Mouse (Mus musculus) v-Abl transformed pro-B cells (cell line): ENCODE measurements around the gene Mfap4.

Source experiments
- in situ Hi-C, 2 experiments: fragments of 400-800 bp; cut with MboI; formaldehyde crosslinking; loops; one replicate each; pipeline ENCODE4 v1.15.1; 2025; ENCODE audit not compliant: unreplicated experiment in 2 of 2

Mfap4 gene

GRCm38 (mm10) chr11:61481239-61482090 lies 3.8 kb upstream of the Mfap4 start:
- in situ Hi-C loops, result no loop called here

- in situ Hi-C loops, result no loop called here
Observed at GRCm38 (mm10) chr11:61483226-61483845, 1.9 kb upstream of the Mfap4 start.

- in situ Hi-C loops, result no loop called here
Observed at GRCm38 (mm10) chr11:61484256-61484612, 997 bp upstream of the Mfap4 start.

- in situ Hi-C loops, result no loop called here
Observed at GRCm38 (mm10) chr11:61485541-61486457, 568 bp downstream of the Mfap4 start.

- in situ Hi-C loops, result no loop called here
Observed at GRCm38 (mm10) chr11:61486458-61487219, 1.4 kb downstream of the Mfap4 start.

- in situ Hi-C loops, result no loop called here
Observed at GRCm38 (mm10) chr11:61487401-61487800, 2.2 kb downstream of the Mfap4 start.

- in situ Hi-C loops, result no loop called here
Observed at GRCm38 (mm10) chr11:61487936-61488335, 2.7 kb downstream of the Mfap4 start.

GRCm38 (mm10) chr11:61489085-61489484 lies 3.9 kb downstream of the Mfap4 start:
- in situ Hi-C loops, result no loop called here

GRCm38 (mm10) chr11:61489874-61490273 lies 4.6 kb downstream of the Mfap4 start:
- in situ Hi-C loops, result loop anchor here in 1 of 2 experiments (10.0 kb wide), 1 partner anchor 295 kb away; no protein-coding TSS in a partner anchor

GRCm38 (mm10) chr11:61490944-61491520 lies 5.8 kb downstream of the Mfap4 start:
- in situ Hi-C loops, result loop anchor here in 1 of 2 experiments (10.0 kb wide), 1 partner anchor 296 kb away; no protein-coding TSS in a partner anchor

GRCm38 (mm10) chr11:61492749-61493401 lies 7.6 kb downstream of the Mfap4 start:
- in situ Hi-C loops, result loop anchor here in 1 of 2 experiments (10.0 kb wide), 1 partner anchor 298 kb away; no protein-coding TSS in a partner anchor

- in situ Hi-C loops, result loop anchor here in 1 of 2 experiments (10.0 kb wide), 1 partner anchor 299 kb away; no protein-coding TSS in a partner anchor
Observed at GRCm38 (mm10) chr11:61493525-61494128, 8.4 kb downstream of the Mfap4 start.

- in situ Hi-C loops, result loop anchor here in 1 of 2 experiments (10.0 kb wide), 1 partner anchor 300 kb away; no protein-coding TSS in a partner anchor
Observed at GRCm38 (mm10) chr11:61494129-61494997, 9.1 kb downstream of the Mfap4 start, which contains the start of gene Mapk7. Mapk7 (minus strand) TSS chr11:61494406.

- in situ Hi-C loops, result loop anchor here in 1 of 2 experiments (10.0 kb wide), 1 partner anchor 301 kb away; no protein-coding TSS in a partner anchor
Observed at GRCm38 (mm10) chr11:61495528-61495927, 10.3 kb downstream of the Mfap4 start.

- in situ Hi-C loops, result loop anchor here in 1 of 2 experiments (10.0 kb wide), 1 partner anchor 303 kb away; no protein-coding TSS in a partner anchor
Observed at GRCm38 (mm10) chr11:61497490-61497889, 12.3 kb downstream of the Mfap4 start.

- in situ Hi-C loops, result loop anchor here in 1 of 2 experiments (10.0 kb wide), 1 partner anchor 304 kb away; no protein-coding TSS in a partner anchor
Observed at GRCm38 (mm10) chr11:61498736-61499504, 13.7 kb downstream of the Mfap4 start.
